Mouse (Mus musculus) inflammation-experienced regulatory T-cells, adult 6 months (primary cell): ENCODE measurements around the gene Batf3. TPM values are rescaled to one million over a fixed set of nuclear protein-coding genes. Genes with fewer than 3 reads are reported as not detected.
A peak's percentile ranks its signal among the peaks of the same experiment; 100 is the strongest.

Source experiments
- ATAC-seq: one replicate; pipeline ENCODE4 v1.8.0; 2017
- polyA plus RNA-seq, 3 experiments: library from polyadenylated mRNA; unstranded; fragments of 100-300 nt; shearing (Covaris generic); gene quantifications; one replicate each; pipeline ENCODE4 v1.2.1; 2017

The Batf3 gene
- 1 to 10 TPM in 1 of 3 experiments, not detected in 2; 1.4 TPM for polyA plus RNA-seq

GRCm38 (mm10) chr1:191097802-191098747, at the start of gene Batf3:
TSS of gene Batf3 (plus strand) at chr1:191097847.
- no peak for ATAC-seq

DNA sequence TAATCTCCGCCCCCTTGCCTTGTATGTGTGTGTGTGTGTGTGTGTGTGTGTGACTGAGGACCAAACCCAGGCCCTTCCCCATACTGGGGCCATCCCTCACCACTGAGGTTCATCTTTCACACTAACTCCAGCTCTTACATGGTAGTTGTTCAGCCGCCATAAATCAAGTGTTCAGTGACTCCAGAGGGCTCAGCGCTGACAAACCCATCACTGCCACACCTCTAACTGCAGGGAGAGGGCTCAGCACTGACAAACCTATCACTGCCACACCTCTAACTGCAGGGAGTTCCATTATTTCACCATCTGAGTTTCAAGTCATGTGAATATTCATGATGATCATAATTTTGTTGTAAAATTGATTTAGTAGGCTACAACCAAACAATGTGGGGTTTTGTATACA, 44.1 kb upstream of the Batf3 start:
- no peak for ATAC-seq

DNA sequence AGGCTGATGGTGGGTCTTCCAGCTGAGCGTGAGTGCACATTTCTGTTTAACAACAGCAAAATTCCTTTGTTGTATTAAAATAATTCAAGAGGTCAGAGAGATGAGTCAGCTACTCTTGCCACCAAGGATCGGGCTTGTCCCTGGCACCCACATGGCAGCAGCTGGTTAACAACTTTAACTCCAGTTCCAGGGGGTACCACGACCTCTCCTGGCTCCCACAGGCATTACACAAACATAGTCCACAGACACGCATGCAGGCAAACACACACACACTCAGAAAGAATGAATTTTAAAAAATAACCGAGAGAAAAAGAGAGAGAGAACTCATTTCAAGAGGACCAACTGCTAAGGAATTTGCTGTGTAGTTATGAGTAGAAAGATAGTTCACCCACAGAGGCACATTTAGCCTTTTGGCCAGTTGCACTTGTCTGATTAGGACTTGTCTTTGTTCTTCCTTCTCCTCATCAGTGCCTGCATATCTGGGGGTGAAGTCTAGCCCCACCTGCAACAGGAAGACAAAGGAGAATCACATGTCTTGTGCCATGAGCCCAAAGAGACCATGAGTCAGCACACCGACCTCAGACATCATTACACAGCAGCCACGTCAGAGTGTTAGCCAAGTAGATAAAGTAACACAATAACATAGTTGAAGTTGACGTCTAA, 42.6 kb upstream of the Batf3 start:
- no peak for ATAC-seq

DNA sequence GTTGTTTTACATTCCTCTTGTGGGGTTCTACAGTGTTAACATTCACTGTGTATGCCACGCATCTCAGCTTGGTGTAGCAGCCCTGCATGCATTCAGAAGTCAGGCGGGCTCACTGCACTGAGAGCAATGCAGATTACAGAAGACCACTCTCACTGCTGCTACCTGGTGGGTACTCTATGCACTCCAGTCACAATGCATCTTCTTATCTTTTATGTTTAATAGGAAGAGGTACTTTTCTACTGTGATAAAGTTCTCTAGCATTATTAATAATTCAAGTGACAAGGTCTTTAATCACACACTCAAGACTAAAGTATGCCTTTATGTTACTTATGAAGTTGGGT, 42.1 kb upstream of the Batf3 start:
- ATAC-seq, result no peak

GRCm38 (mm10) chr1:191057461-191057860, 40.2 kb upstream of the Batf3 start:
- no peak for ATAC-seq

- peak; percentile 53 for ATAC-seq
Measured at GRCm38 (mm10) chr1:191062241-191062780, 35.3 kb upstream of the Batf3 start.

DNA sequence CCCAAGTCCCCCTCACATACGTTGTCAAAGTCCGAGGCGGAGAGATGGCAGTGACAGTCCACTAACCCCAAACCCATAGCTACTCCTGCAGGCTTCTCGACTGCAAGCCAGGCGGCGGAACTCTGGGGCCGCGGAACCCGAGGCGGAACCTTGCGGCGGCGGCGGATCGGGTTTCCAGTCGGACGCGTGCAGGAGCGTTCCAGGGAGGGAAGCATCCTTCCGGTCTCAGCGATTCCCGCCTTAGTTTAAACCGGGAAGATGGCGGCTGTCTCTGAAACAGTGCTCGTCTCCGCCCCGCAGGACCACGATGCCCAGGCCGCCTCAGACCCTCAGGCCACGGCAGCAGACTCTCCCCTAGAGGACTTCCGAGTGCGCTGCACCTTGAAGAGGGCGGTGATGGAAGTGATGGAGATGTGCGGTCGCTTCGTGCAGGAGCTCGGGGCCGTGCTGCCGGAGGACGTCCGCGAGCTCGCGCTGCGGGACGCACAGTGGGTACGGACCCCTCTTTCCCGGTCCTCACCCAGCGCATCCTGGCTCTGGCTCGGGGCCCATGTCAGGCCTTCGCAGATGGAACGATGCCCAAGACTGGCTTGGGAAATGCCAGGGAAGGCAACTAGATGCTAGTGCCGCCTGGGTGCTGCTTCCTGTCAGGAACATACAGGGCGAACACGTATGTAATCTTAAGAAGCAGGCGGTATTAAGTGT, 34.7 kb upstream of the Batf3 start, which contains the start of the genes Tatdn3 and Nsl1:
TSS of gene Tatdn3 (minus strand) at position 152 of the 705 bp plus-strand sequence.
TSS of gene Nsl1 (plus strand) at position 232 of the 705 bp plus-strand sequence.
- ATAC-seq, result peak; percentile 94

GRCm38 (mm10) chr1:191063700-191064099, 33.9 kb upstream of the Batf3 start:
- no peak for ATAC-seq

- no peak for ATAC-seq
Measured at GRCm38 (mm10) chr1:191064535-191064934, 33.1 kb upstream of the Batf3 start.

DNA sequence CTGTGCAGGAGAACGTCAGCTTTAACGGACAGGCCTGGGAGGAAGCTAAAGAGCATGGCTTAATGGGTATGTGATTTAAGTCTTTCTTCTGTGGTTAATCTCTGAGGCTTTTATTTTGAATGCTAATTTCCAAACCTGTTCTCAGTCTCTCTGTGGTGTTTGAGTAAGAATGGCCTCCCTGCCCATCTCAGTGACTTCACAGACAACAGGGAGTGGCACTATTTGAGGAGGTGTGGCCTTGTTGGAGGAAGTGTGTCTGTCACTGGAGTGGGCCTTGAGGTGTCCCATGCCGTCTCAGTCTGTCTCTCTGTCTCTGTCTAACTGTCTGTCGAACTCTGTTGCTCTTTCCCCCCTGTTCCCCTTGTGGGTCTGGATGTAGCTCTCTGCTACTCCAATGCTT, 32.5 kb upstream of the Batf3 start:
- ATAC-seq, result no peak

DNA sequence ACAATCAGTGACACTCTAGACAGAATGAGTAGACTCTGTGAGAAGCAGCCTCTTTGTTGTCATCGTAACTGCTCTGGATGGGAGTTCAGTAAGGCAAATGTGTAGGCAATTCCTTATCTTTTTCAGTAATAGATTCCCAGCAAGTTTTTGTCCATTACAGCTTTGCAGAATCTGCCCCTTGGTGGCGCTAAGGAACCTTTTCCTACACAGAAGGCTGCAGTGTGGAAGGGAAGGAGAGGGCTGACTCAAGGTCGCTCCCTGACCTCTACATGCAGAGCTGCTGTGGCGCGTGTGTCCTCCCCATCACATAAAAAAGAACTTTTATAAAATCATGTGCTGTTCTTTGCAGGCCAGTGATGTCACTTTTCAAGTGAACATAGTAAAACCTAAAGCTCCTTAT, 29.3 kb upstream of the Batf3 start:
- ATAC-seq, result no peak

GRCm38 (mm10) chr1:191070259-191070658, 27.4 kb upstream of the Batf3 start:
- no peak for ATAC-seq

- no peak for ATAC-seq
Measured at GRCm38 (mm10) chr1:191071613-191072012, 26.0 kb upstream of the Batf3 start.

DNA sequence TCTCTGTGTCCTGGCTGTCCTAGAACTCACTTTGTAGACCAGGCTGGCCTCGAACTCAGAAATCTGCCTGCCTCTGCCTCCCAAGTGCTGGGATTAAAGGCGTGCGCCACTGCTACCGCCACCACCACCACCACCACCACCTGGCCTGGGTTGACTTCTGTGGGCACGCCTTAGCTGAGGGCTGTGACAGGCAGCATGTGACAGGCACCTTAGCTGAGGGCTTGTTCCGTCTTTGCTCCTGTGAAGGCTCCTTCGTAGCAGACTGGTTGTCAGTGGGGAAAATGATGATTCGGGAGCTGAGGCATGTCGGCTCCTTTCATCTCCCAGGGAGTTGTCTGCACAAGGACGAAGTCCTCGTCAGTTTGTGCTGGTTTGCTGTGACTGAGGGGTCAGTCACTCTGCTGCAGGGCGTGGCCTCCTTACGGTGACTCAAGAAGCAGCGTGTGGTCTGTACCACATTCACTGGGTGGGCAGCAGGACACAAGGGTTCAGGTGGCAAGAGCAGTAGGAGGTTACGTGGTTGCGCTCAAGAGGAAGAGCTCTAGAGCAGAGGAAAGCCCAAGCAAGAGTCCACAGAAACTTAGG, 25.2 kb upstream of the Batf3 start:
- no peak for ATAC-seq

DNA sequence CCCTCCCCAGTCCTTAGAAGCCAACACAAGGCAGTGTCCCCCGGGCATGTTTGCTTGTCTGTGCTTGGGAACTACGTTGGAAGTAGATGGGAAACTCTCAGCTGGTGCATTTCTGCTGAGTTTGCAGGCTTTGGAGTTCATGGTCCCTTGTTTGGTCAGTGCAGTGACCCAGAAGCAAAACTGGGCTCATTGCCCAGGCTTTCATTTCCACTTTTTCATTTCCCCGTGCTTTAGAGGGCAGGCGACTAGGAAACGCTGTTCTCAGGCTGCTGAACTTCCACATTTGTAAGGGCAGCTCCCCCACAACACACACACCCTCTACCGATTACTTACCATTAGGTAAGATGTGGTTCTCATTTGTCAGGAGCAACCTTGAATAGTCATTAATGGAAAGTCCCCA, 24.6 kb upstream of the Batf3 start:
- no peak for ATAC-seq

DNA sequence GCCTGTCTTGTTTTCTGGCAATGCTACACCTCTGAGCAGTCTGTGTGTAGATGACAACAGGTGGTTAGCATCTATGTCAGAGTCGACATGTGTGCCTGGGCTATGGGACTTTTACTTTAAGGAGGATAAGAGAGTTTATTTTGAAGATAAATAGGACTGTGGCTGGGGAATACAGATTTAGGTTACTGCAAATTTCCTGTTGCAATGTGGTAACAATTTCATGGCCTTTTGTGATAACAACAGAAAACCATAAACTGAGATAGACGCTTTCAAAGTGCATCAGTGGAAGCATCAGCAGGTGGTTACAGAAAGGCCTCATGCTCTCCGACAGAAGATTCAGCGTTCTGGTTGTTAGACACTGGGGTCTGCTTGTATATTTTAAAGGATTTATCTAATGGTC, 24.2 kb upstream of the Batf3 start:
- no peak for ATAC-seq

- no peak for ATAC-seq
Measured at GRCm38 (mm10) chr1:191075199-191075883, 22.3 kb upstream of the Batf3 start.

DNA sequence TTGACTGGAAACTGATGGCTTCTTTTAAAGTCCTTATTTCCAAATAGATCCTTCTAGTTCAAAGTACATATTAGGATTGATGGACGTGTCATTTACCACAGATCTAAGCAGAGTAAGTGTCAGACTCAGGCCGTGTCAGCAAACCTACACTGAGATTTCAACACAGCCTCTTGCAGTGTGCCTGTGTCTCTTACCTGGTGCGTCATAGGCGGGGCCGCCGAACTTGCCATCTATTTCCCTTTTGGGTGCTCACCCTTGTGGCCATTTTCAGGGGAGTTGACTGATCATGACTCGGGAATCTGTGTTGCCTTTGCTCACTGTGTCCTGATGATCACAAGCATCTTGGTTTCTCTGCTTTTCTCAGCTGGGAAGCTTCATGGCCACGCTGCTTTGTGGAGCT, 14.4 kb upstream of the Batf3 start:
- no peak for ATAC-seq

GRCm38 (mm10) chr1:191084951-191085559, 12.6 kb upstream of the Batf3 start:
- no peak for ATAC-seq

- ATAC-seq, result no peak
Measured at GRCm38 (mm10) chr1:191085597-191085996, 12.1 kb upstream of the Batf3 start.

GRCm38 (mm10) chr1:191086304-191086878, 11.3 kb upstream of the Batf3 start:
- ATAC-seq, result no peak
